Mouse (Mus musculus) small intestine, adult 2 months (tissue): ENCODE measurements at regions not wholly inside any gene's neighbourhood (a gene's known extent, or its start where the extent isn't known, plus 50 kb on each side); places are given as distances from the start of the nearest gene placed in this dataset.

Experiments used
- H3K27ac ChIP-seq: fragments of 200-500 bp; 2 replicates; pipeline ENCODE4 v1.5.1; 2012; ENCODE audit warnings: low read depth, low read length, control low read depth, inconsistent platforms; ENCODE audit not compliant: insufficient read depth
- H3K27me3 ChIP-seq: fragments of 200-500 bp; 2 replicates; pipeline ENCODE4 v1.6.1; 2012; ENCODE audit warnings: mild to moderate bottlenecking, moderate library complexity, low read length, inconsistent platforms; ENCODE audit not compliant: control insufficient read depth, insufficient read depth
- H3K36me3 ChIP-seq: fragments of 200-500 bp; 2 replicates; pipeline ENCODE4 v1.6.1; 2012; ENCODE audit warnings: mild to moderate bottlenecking, low read length, control low read depth, inconsistent platforms; ENCODE audit not compliant: control insufficient read depth, insufficient read depth
- H3K4me1 ChIP-seq: fragments of 200-500 bp; 2 replicates; pipeline ENCODE4 v1.6.1; 2012; ENCODE audit warnings: low read length, inconsistent platforms, mixed read lengths; ENCODE audit not compliant: control insufficient read depth, insufficient read depth, insufficient read length
- H3K4me3 ChIP-seq: fragments of 200-500 bp; 2 replicates; pipeline ENCODE4 v1.5.1; 2012; ENCODE audit warnings: low read depth, mild to moderate bottlenecking, control low read depth, inconsistent platforms, low read length, moderate library complexity
- CTCF ChIP-seq: fragments of 200-500 bp; IDR thresholded peaks from 2 replicates; pipeline ENCODE4 v1.5.1; 2012; ENCODE audit warnings: low read depth, mild to moderate bottlenecking, control low read depth, inconsistent platforms, low read length, moderate library complexity, mixed read lengths; ENCODE audit not compliant: insufficient replicate concordance, insufficient read length; ENCODE audit errors: extremely low read depth
- POLR2A ChIP-seq: fragments of 200-500 bp; IDR thresholded peaks from 2 replicates; pipeline ENCODE4 v1.6.1; 2012; ENCODE audit warnings: low read depth, mild to moderate bottlenecking, control low read depth, inconsistent platforms, low read length, moderate library complexity
- WGBS: fragments of 180-500 bp; shearing (Covaris S2); methylation state at CpG from one replicate; pipeline ENCODE4 v1.1.7; 2018; 5-methylcytosine and 5-hydroxymethylcytosine counted together

- TF ChIP-seq CTCF (no peak), POLR2A (no peak)
- WGBS: 90% methylated on average over 10 of the region's 10 CpGs
- no peak overlapping the region for H3K4me3 ChIP-seq
- no peak overlapping the region for H3K27ac ChIP-seq
- peaks cover 4% of the 10 kb centered on the region; the same call in 1 of the 2 replicates for H3K4me1 ChIP-seq
- no peaks in the 10 kb centered on the region for H3K36me3 ChIP-seq
- H3K27me3 ChIP-seq: no peaks in the 10 kb centered on the region
Observed at GRCm38 (mm10) chr13:101237035-101237434, 403.8 kb upstream of the Slc30a5 start.

- H3K36me3 ChIP-seq: no peaks in the 10 kb centered on the region
- no peaks in the 10 kb centered on the region for H3K27me3 ChIP-seq
- no peak overlapping the region for H3K4me3 ChIP-seq
- TF ChIP-seq POLR2A: no peak
- TF ChIP-seq CTCF: no peak
- WGBS: 93% methylated on average over 4 of the region's 4 CpGs
- H3K4me1 ChIP-seq: peaks cover 4% of the 10 kb centered on the region; the same call in 1 of the 2 replicates
- H3K27ac ChIP-seq: no peak overlapping the region
Observed at GRCm38 (mm10) chr13:101235846-101236245, 402.6 kb upstream of the Slc30a5 start.

GRCm38 (mm10) chr13:101235110-101235509, 401.9 kb upstream of the Slc30a5 start:
- Histone ChIP-seq H3K4me3 (no peak overlapping the region), H3K4me1 (peaks cover 4% of the 10 kb centered on the region; the same call in 1 of the 2 replicates), H3K27me3 (no peaks in the 10 kb centered on the region), H3K36me3 (no peaks in the 10 kb centered on the region), H3K27ac (no peak overlapping the region)
- TF ChIP-seq POLR2A (no peak), CTCF (no peak)
- WGBS: 60% methylated on average over 3 of the region's 3 CpGs

- no peak overlapping the region for H3K4me3 ChIP-seq
- H3K27me3 ChIP-seq: no peaks in the 10 kb centered on the region
- WGBS: 56% methylated on average over 10 of the region's 10 CpGs
- TF ChIP-seq POLR2A: no peak
- no peak for TF ChIP-seq CTCF
- no peak overlapping the region for H3K27ac ChIP-seq
- no peaks in the 10 kb centered on the region for H3K36me3 ChIP-seq
- H3K4me1 ChIP-seq: peaks cover 4% of the 10 kb centered on the region; the same call in 1 of the 2 replicates
Observed at GRCm38 (mm10) chr13:101234550-101234949, 401.3 kb upstream of the Slc30a5 start.

- Histone ChIP-seq H3K36me3 (no peaks in the 10 kb centered on the region), H3K4me3 (no peak overlapping the region), H3K4me1 (peaks cover 4% of the 10 kb centered on the region; the same call in 1 of the 2 replicates), H3K27ac (no peak overlapping the region), H3K27me3 (no peaks in the 10 kb centered on the region)
- TF ChIP-seq CTCF (no peak), POLR2A (no peak)
- 15% methylated on average over 5 of the region's 5 CpGs for WGBS
Observed at GRCm38 (mm10) chr13:101233843-101234281, 400.6 kb upstream of the Slc30a5 start.

GRCm38 (mm10) chr13:101233181-101233842, 400.1 kb upstream of the Slc30a5 start:
- 57% methylated on average over 8 of the region's 8 CpGs for WGBS
- Histone ChIP-seq H3K4me1 (peaks cover 4% of the 10 kb centered on the region; the same call in 1 of the 2 replicates), H3K4me3 (no peak overlapping the region), H3K27ac (no peak overlapping the region), H3K27me3 (no peaks in the 10 kb centered on the region), H3K36me3 (no peaks in the 10 kb centered on the region)
- TF ChIP-seq CTCF (no peak), POLR2A (no peak)

- no peak overlapping the region for H3K4me3 ChIP-seq
- no peak overlapping the region for H3K27ac ChIP-seq
- TF ChIP-seq POLR2A (no peak), CTCF (no peak)
- no peaks in the 10 kb centered on the region for H3K27me3 ChIP-seq
- peaks cover 4% of the 10 kb centered on the region; the same call in 1 of the 2 replicates for H3K4me1 ChIP-seq
- WGBS: 82% methylated on average over 4 of the region's 4 CpGs
- no peaks in the 10 kb centered on the region for H3K36me3 ChIP-seq
Observed at GRCm38 (mm10) chr13:101229861-101230260, 396.6 kb upstream of the Slc30a5 start.
